Mouse (Mus musculus): ENCODE measurements at regions not wholly inside any gene's neighbourhood (a gene's known extent, or its start where the extent isn't known, plus 50 kb on each side); places are given as distances from the start of the nearest gene placed in this dataset.

- TF ChIP-seq POLR2A (IDR thresholded peaks at IDR 0.05; ENCODE audit: borderline replicate concordance, extremely low read depth, low read depth, low read length) (no peak), CTCF (IDR thresholded peaks at IDR 0.05; ENCODE audit: insufficient read depth, low read length) (no peak)
These were observed 81.4 kb downstream of the Npepl1 start for GRCm38 (mm10) chr2:174191516-174191915.
